Mouse (Mus musculus): Measurements from ENCODE around the gene Ociad1.

Gene Ociad1

GRCm38 (mm10) chr5:73292502-73293457 lies at the start of gene Ociad1:
Gene Ociad1, plus strand, starts transcription at chr5:73292784.
- peak; percentile 96 for DNase-seq (ENCODE audit: low read depth, low spot score)

GRCm38 (mm10) chr5:73244403-73244802 lies 48.2 kb upstream of the Ociad1 start:
- no peak for DNase-seq (ENCODE audit: low read depth, low spot score)

GRCm38 (mm10) chr5:73246414-73246813 lies 46.2 kb upstream of the Ociad1 start:
- no peak for DNase-seq (ENCODE audit: low read depth, low spot score)

- DNase-seq (ENCODE audit: low read depth, low spot score) = no peak
Measured at GRCm38 (mm10) chr5:73248211-73248610, 44.4 kb upstream of the Ociad1 start.

GRCm38 (mm10) chr5:73249341-73249740 lies 43.2 kb upstream of the Ociad1 start:
- DNase-seq (ENCODE audit: low read depth, low spot score) = no peak

GRCm38 (mm10) chr5:73252739-73253138 lies 39.8 kb upstream of the Ociad1 start:
- DNase-seq (ENCODE audit: low read depth, low spot score) = no peak

GRCm38 (mm10) chr5:73254660-73255059 lies 37.9 kb upstream of the Ociad1 start:
- no peak for DNase-seq (ENCODE audit: low read depth, low spot score)

DNA sequence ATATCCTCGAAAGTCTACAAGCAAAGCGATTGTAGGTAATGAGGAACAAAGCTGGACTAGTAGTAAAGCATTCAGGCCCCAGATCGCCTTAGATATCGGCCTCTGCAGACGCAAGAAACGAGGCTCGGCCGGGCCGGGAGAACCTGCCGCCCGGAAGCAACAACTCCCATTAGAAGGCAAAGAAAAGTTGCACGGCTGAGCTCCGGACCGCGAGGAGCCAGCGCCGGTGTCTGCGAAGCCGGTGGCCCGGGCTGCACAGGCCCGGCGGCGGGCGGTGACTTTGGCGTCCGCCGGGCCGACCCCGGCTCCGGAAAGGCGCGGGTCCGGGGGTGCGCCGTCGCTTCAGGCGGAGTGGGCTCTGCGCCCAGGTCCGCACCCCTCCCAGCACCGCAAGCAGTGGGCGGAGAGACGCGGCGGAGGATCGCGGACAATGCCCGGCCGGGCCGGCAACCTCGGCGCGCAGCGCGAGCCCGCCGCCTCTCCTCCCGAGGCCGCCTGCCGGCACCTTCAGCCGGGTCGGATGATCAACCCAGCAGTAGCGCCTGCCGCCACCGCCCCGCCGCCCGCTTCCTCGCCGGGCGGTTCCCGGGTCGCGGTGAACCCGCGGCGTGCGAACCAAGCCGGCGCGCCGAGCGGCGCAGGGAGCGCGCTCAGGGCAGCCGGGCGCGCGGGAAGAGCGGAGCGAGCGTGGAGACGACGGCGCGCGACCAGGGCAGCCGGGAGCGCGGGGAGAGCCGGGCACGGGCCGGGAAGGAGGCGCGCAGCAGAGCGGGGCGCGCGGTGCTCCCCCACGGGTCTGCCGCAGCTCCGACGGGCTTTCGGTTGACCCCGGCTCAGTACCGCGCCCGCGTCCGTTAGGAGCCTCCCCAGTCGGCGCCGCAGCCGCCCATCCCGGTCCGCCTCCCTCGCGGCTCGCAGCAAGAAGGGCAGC lies 37.0 kb upstream of the Ociad1 start:
- DNase-seq (ENCODE audit: low read depth, low spot score) = no peak

GRCm38 (mm10) chr5:73256352-73257065 lies 36.1 kb upstream of the Ociad1 start, which contains the start of gene Fryl:
Gene Fryl, minus strand, starts transcription at chr5:73256619.
- DNase-seq (ENCODE audit: low read depth, low spot score) = peak; percentile 97

DNA sequence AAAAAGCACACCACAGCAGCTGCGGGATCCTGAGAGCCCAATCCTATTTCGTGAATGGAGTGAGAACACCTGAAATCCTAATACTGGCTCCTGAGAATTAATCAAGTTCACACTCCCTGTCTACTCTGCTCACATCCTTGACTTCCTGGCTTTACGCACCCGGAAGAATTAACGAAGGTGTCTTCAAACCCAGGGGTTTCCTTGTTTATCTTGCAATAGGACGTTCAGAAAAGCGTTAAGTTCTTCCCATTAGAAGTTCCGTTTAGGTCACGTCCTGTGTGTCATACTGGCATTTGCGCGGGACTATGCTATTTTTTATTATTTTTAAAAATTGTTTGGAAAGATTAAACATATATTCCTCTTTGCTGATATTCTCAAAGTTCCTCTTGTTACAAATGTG lies 35.5 kb upstream of the Ociad1 start:
- no peak for DNase-seq (ENCODE audit: low read depth, low spot score)

- no peak for DNase-seq (ENCODE audit: low read depth, low spot score)
Measured at GRCm38 (mm10) chr5:73257723-73258122, 34.9 kb upstream of the Ociad1 start.

DNA sequence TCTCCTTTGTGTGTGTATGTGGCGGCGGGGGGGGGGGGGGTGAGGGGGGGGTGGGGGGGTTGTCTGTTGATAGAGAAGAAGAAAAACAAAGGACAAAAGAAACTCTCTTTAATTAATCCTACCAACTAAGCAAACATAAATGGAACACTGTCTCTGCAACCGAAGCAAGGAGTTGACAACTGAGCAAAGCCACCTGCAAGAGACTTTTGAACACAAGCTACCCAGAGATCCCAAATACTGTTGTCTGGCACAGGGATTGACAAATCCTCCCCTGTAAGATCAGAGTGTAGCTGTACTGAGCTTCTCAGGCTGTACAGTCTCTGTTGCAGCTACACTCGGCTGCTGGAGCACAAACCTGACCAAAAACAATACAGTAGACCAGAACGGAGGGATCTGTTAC lies 28.5 kb upstream of the Ociad1 start:
- no peak for DNase-seq (ENCODE audit: low read depth, low spot score)

DNA sequence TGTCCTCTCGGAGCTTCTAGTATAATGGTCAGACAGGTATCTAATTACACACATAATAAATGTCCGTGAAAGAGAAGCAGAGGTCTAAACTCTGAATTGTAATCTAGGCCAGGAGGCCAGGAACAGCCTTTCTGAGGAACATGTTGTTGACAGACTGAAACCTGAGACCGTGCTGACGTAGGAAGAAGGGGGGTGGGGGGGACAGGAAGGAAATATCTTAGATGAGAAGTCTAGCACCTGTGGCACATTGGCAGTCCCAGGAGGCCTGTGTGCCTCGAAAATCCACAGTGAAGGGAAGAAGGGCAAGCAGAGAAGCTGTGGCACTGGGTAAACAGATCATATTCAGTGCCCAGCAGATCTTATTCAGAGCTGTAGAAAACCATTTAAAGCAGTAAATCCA lies 27.1 kb upstream of the Ociad1 start:
- DNase-seq (ENCODE audit: low read depth, low spot score) = peak; percentile 90

DNA sequence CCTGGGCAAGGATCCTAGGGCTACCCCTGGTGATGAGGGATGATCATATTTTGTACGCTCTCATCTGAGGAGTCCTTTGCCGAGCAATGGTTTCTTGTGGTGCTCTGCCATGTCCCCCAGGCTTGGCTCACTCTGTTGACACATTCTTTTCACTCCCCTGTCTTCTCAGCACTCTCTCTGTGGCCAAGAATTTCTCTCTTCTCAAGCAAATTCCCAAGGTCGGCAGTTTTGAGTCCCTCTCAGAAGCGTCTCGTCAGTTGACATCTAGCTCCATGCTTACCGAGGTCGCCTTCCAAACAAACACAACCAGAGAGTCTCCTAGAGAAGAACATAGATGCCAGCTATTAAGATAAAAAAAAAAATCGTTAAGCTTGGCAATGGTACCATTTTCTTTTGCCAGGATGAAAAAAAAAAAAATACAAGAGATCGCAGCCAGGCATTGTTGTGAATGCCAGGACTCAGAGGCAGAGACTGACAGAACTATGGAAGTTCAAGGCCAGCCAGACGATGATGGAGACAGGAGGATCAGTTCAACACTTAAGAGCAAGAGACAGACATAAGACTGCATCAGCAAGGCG lies 23.9 kb upstream of the Ociad1 start:
- DNase-seq (ENCODE audit: low read depth, low spot score) = no peak

DNA sequence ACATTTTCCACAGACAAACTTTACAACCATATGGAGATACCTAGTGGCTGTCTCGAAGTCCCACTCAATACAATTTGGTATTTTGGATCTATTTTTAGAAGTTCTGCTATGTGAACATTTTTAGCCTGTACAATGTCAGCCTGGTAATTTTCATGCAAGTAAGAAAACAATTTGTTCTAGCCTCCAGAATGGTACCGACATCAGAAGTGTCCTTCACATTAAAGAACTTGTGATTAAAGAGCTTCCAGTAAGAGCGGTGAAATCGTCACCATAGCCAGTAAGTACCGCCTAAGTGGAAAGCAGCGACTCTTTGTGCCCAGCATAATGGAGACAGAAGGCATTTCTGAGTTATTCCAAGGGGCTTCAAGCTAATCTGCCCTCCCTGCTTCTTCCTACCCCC lies 22.0 kb upstream of the Ociad1 start:
- no peak for DNase-seq (ENCODE audit: low read depth, low spot score)

GRCm38 (mm10) chr5:73273171-73273570 lies 19.4 kb upstream of the Ociad1 start:
- DNase-seq (ENCODE audit: low read depth, low spot score) = no peak

GRCm38 (mm10) chr5:73274941-73275340 lies 17.6 kb upstream of the Ociad1 start:
- no peak for DNase-seq (ENCODE audit: low read depth, low spot score)

DNA sequence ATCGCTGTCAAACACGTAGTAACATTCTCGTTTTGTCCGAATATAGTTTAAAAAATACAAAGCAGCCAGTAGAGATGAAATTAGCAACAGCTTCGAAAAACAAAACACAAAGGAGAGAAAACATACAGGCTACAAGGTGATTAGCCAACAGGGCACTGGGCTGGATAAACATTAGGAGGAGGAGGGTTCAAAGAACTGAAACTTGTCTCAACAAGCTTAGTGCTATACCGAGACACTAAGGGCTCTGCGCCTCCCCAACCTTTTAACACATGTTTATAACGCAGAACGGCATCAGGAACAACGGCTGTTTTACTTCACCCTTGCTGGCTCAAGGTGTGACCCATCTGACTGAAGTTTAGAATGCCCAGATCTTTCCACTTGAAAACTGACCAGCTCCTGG lies 13.4 kb upstream of the Ociad1 start:
- no peak for DNase-seq (ENCODE audit: low read depth, low spot score)

- DNase-seq (ENCODE audit: low read depth, low spot score) = no peak
Measured at GRCm38 (mm10) chr5:73279732-73280566, 12.6 kb upstream of the Ociad1 start.

GRCm38 (mm10) chr5:73280567-73280850 lies 12.1 kb upstream of the Ociad1 start:
- no peak for DNase-seq (ENCODE audit: low read depth, low spot score)

DNA sequence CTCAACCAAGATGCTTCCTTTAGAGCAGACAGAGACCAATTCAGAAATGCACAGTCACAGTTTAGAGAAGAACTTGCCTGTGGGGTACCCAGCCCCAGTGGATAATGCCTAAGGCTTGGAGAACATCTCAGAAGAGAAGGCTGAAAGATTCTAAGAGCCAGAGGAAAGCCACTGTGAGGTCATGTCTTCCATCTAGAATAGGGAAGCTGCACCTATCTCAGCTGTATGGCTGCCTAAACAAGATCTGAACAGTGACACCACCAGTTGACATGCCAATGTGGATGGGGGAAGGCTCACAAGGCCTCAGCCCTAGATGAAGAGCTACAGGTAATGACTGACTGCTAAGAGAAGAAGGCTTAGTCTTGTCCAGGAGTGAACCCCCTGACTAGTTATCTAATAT lies 8.5 kb upstream of the Ociad1 start:
- no peak for DNase-seq (ENCODE audit: low read depth, low spot score)
